Mouse (Mus musculus) E14TG2a.4 (cell line): ENCODE data around the gene Kif16b.

ENCODE experiments used
- CTCF ChIP-seq: conservative IDR thresholded peaks from 2 replicates; pipeline ENCODE4 v1.5.1; 2014; ENCODE audit warnings: low read length
- POU5F1 ChIP-seq: IDR thresholded peaks from 2 replicates; pipeline ENCODE4 v1.6.1; 2014; ENCODE audit warnings: low read length, borderline replicate concordance

GRCm38 (mm10) chr2:142693461-142693860 lies 207.9 kb downstream of the Kif16b start:
- TF ChIP-seq CTCF (no peak), POU5F1 (no peak)
